Comparison of ENCODE assay signal across 22 mouse cellular contexts in the genomic region with DNA sequence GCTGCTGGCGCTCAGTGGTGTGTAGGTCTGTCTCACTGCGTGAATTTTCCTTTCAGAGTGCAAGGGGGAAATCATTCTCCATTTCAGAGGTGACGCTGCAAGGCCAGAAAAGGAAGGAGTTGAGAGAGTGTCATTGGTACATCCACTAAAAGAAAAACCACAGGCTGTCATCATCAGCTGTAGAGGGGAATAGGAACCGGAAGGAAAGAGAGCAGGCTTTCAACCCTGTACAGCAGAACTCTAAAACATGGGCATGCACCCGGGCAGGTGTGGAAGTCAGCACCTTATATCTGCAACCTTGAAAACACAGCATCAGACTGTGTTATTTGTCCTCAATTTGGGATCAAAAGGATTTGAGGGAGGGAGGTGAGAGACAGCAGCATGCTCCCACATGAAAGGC. TPM values are rescaled to one million over a fixed set of nuclear protein-coding genes. Genes with fewer than 3 reads are reported as not detected.
DNase-seq lines count a peak whose midpoint lies in the region; ATAC-seq and TF ChIP-seq lines count a peak whose summit lies in the region.
"Had no signal": no experiment of that assay in that cellular context is flagged by ENCODE, and none has a peak within 500 bp of the region (broad histone marks: within the 10 kb centered on the region; RNA-seq: fewer than 3 reads in every experiment).

No protein-coding gene starts in this region.

- ATAC-seq in monocyte, adult 5-6 weeks (replicated peaks; ENCODE audit: insufficient number of reproducible peaks, low FRiP score, low TSS enrichment, poor library complexity, severe bottlenecking) = peak; percentile 93
- ATAC-seq: forebrain, embryonic 16.5 days; liver, postnatal 0 days; midbrain, embryonic 13.5 days had no signal

- H3K27ac ChIP-seq in bone marrow, adult 2 months (ENCODE audit: control insufficient read depth, insufficient read depth, low read depth, low read length, poor library complexity) = peak overlapping the region; percentile 91
- no peak overlapping the region for H3K27ac ChIP-seq in kidney, adult 2 months (ENCODE audit: insufficient read depth, low read depth, low read length)
- H3K27ac ChIP-seq: gastrocnemius, adult 2 months; hindbrain, embryonic 15.5 days; limb, embryonic 15.5 days; midbrain, embryonic 13.5 days had no signal

- intact Hi-C loops in heart, postnatal 25 days (cut with DNase I) = no loop called here

- H3K36me3 ChIP-seq in kidney, adult 2 months (ENCODE audit: control insufficient read depth, insufficient read depth, low read length) = no peaks in the 10 kb centered on the region
- H3K36me3 ChIP-seq: hindbrain, embryonic 15.5 days; limb, embryonic 15.5 days; midbrain, embryonic 13.5 days had no signal

- peaks cover 8% of the 10 kb centered on the region for H3K4me1 ChIP-seq in bone marrow, adult 2 months (ENCODE audit: control insufficient read depth, insufficient read depth, low read length)
- H3K4me1 ChIP-seq in kidney, adult 2 months (ENCODE audit: control insufficient read depth, insufficient read depth, low read length) = no peaks in the 10 kb centered on the region; the same call in 1 of the 2 replicates
- H3K4me1 ChIP-seq: hindbrain, embryonic 15.5 days; limb, embryonic 15.5 days; midbrain, embryonic 13.5 days had no signal

- peak; percentile 57 for DNase-seq in heart, adult 11 months
- DNase-seq in heart, postnatal 25 days (ENCODE audit: low spot score) = no peak
- DNase-seq in thymus, postnatal 25 days = peak; percentile 18
- DNase-seq in gastrocnemius, postnatal 4 days (ENCODE audit: low spot score in 2 of 2) = no peak
- no peak for DNase-seq in right cerebral cortex, postnatal 25 days
- DNase-seq in kidney, adult 2 months = no peak
- DNase-seq: cerebellum, adult 11-12 months; cerebellum, postnatal 25 days; gastrocnemius, adult 2 months; heart, postnatal 14 days; kidney, adult 8-10 months; kidney, postnatal 4 days; liver, postnatal 0 days; lung, postnatal 36 days; right cerebral cortex, adult 18-20 months had no signal

- H3K4me3 ChIP-seq in bone marrow, adult 2 months (replicated peaks; ENCODE audit: control insufficient read depth, low read depth, low read length) = no peak overlapping the region
- H3K4me3 ChIP-seq in kidney, adult 2 months (ENCODE audit: insufficient read depth, low read depth, low read length) = no peak overlapping the region
- H3K4me3 ChIP-seq: erythroblast, embryonic 14.5 days; gastrocnemius, adult 2 months; hindbrain, embryonic 15.5 days; limb, embryonic 15.5 days; midbrain, embryonic 13.5 days had no signal

- WGBS in bone marrow, adult 2 months = 5% methylated on average over 5 of the region's 5 CpGs
- WGBS in kidney, adult 2 months = 56% methylated on average over 5 of the region's 5 CpGs

- no peaks in the 10 kb centered on the region for H3K27me3 ChIP-seq in kidney, adult 2 months (replicated peaks; ENCODE audit: control insufficient read depth, insufficient read depth, low read length)
- H3K27me3 ChIP-seq: hindbrain, embryonic 15.5 days; limb, embryonic 15.5 days; midbrain, embryonic 13.5 days had no signal

- no peak for TF ChIP-seq CTCF in bone marrow, adult 2 months (IDR thresholded peaks at IDR 0.05; ENCODE audit: control insufficient read depth, insufficient read depth, low read length)
- TF ChIP-seq CTCF in kidney, adult 2 months (conservative IDR thresholded peaks at IDR 0.05; ENCODE audit: insufficient read depth, insufficient read length, low read depth, low read length) = no peak

- no peak for TF ChIP-seq POLR2A in bone marrow, adult 2 months (IDR thresholded peaks at IDR 0.05; ENCODE audit: borderline replicate concordance, control insufficient read depth, low read depth, low read length)
- no peak for TF ChIP-seq POLR2A in kidney, adult 2 months (IDR thresholded peaks at IDR 0.05; ENCODE audit: low read depth, low read length)

RNA-seq across cellular contexts. Expression of a gene that starts 34.6 kb away (rescaled TPM):
- 10 to 100 TPM; 11.1 to 15.5 TPM for total RNA-seq in heart, postnatal 25 days (2021)
- 10.2 and 32.7 TPM in 2 replicates for polyA plus RNA-seq in bone marrow, adult 2 months (2011; ENCODE audit: insufficient read depth, insufficient read length, low replicate concordance, missing spikeins)
- 86.3 to 119 TPM (median 111 TPM) in 3 replicates for total RNA-seq in monocyte, adult 5-6 weeks (2017)
- total RNA-seq in gastrocnemius, postnatal 4 days (2021) = 10 to 100 TPM in 1 of 2 experiments, 1 to 10 TPM in 1; 9.6 to 12.9 TPM
- polyA plus RNA-seq in kidney, adult 2 months (2012; rRNA removed) = 58.1 and 80.7 TPM in 2 replicates

Comparison
In these comparisons a context has a peak if more than half of its experiments do, and no peak if none do; other contexts are left out.
1. DNase-seq: peak in heart, adult 11 months (single experiment) and thymus, postnatal 25 days (single experiment); none in heart, postnatal 25 days (single experiment), gastrocnemius, postnatal 4 days (0 of 2), right cerebral cortex, postnatal 25 days (single experiment) and kidney, adult 2 months (single experiment).